Mouse (Mus musculus) embryonic facial prominence, embryonic 13.5 days (tissue): ENCODE data around the gene Slc25a11. TPM values are rescaled to one million over a fixed set of nuclear protein-coding genes. Genes with fewer than 3 reads are reported as not detected.

ENCODE experiments used
- polyA plus RNA-seq: library from polyadenylated mRNA; unstranded; fragments of >200 nt; fragmentation: Nextera tagmentation; extraction: Ambion mirVana; gene quantifications from 2 replicates; pipeline ENCODE4 v1.2.1, GENCODE M21; 2015

Gene Slc25a11
- polyA plus RNA-seq, 1 experiment from 2014 or later, result 170 TPM

Other genes starting within 250 kb of the Slc25a11 start
- gene Pelp1, start 237.4 kb downstream of the Slc25a11 start, polyA plus RNA-seq, result 37.1 and 42.1 TPM in 2 replicates
- 18.1 and 19.4 TPM in 2 replicates for gene Arrb2, start 214.8 kb downstream of the Slc25a11 start, polyA plus RNA-seq
- 40.8 and 44.7 TPM in 2 replicates for gene Med11, start 195.6 kb downstream of the Slc25a11 start, polyA plus RNA-seq
- gene Zmynd15, start 188.0 kb downstream of the Slc25a11 start, polyA plus RNA-seq, result 0.59 and 0.78 TPM in 2 replicates
- gene Cxcl16, start 187.5 kb downstream of the Slc25a11 start, polyA plus RNA-seq, result 2.4 and 2.6 TPM in 2 replicates
- gene Tm4sf5, start 142.2 kb downstream of the Slc25a11 start, polyA plus RNA-seq, result 0.69 TPM in 1 of 2 replicates, not detected in the other
- gene Vmo1, start 132.9 kb downstream of the Slc25a11 start, polyA plus RNA-seq, result 0.56 TPM in 1 of 2 replicates, not detected in the other
- gene Gltpd2, start 128.3 kb downstream of the Slc25a11 start, polyA plus RNA-seq, result 0.45 TPM in 1 of 2 replicates, not detected in the other
- 837 and 839 TPM in 2 replicates for gene Psmb6, start 122.1 kb downstream of the Slc25a11 start, polyA plus RNA-seq
- not detected in 2 replicates for gene Gm40193, start 114.5 kb downstream of the Slc25a11 start, polyA plus RNA-seq
- 5.3 and 6.5 TPM in 2 replicates for gene Pld2, start 107.4 kb downstream of the Slc25a11 start, polyA plus RNA-seq
- 14.6 and 16.5 TPM in 2 replicates for gene Mink1, start 84.6 kb downstream of the Slc25a11 start, polyA plus RNA-seq
- not detected in 2 replicates for gene 4930544D05Rik, start 31.6 kb downstream of the Slc25a11 start, polyA plus RNA-seq
- not detected in 2 replicates for gene Chrne, start 28.3 kb downstream of the Slc25a11 start, polyA plus RNA-seq
- 0.10 and 0.37 TPM in 2 replicates for gene Gp1ba, start 8.4 kb downstream of the Slc25a11 start, polyA plus RNA-seq
- gene Rnf167, start 244 bp downstream of the Slc25a11 start, polyA plus RNA-seq, result 131 and 135 TPM in 2 replicates
- 1,478 and 1,672 TPM in 2 replicates for gene Pfn1, start 7.2 kb upstream of the Slc25a11 start, polyA plus RNA-seq
- 18.3 and 19.7 TPM in 2 replicates for gene Eno3, start 9.7 kb upstream of the Slc25a11 start, polyA plus RNA-seq
- gene Spag7, start 21.9 kb upstream of the Slc25a11 start, polyA plus RNA-seq, result 159 and 163 TPM in 2 replicates
- gene Camta2, start 40.6 kb upstream of the Slc25a11 start, polyA plus RNA-seq, result 13.4 TPM in 2 replicates
- 1.1 and 1.3 TPM in 2 replicates for gene Inca1, start 52.7 kb upstream of the Slc25a11 start, polyA plus RNA-seq
- 4.2 and 4.5 TPM in 2 replicates for gene Kif1c, start 53.1 kb upstream of the Slc25a11 start, polyA plus RNA-seq
- gene Zfp3, start 116.7 kb upstream of the Slc25a11 start, polyA plus RNA-seq, result 6.0 and 7.6 TPM in 2 replicates
- gene Scimp, start 165.1 kb upstream of the Slc25a11 start, polyA plus RNA-seq, result 0.25 TPM in 1 of 2 replicates, not detected in the other
- 46.2 and 46.3 TPM in 2 replicates for gene Rabep1, start 197.3 kb upstream of the Slc25a11 start, polyA plus RNA-seq